Mouse (Mus musculus): ENCODE measurements around the gene Cxcl13. TPM values are rescaled to one million over a fixed set of nuclear protein-coding genes. Genes with fewer than 3 reads are reported as not detected.
"Not testable (repeated sequence)": the region's sequence is repeated elsewhere in the genome, so short reads cannot be mapped to it uniquely, and the experiment has no call there.

Cxcl13 gene
- polyA plus RNA-seq, 1 experiment from 2014 or later: 6.5 TPM

DNA sequence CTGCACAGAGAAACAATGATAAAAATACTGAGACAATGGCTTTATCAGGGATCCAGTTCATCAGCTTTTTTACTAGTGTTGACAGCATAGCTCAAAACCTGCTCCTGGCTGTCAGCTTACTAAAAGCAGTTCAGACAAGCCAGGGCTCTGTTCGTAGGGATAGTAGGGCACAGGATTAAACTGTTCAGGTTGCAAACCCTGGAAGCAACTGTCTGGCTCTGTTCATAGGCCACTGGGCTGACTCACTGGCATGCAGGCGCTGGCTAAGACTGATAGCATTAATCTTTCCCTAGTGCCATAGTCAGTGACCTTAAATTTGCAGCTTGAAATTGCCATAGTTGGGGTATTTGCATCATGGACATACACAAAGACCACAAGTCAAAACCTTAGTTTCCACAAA is 10.4 kb upstream of the Cxcl13 start:
- Histone ChIP-seq H3K27ac (no peak overlapping the region), H3K27me3 (ENCODE audit: insufficient read depth, poor library complexity, severe bottlenecking) (no peaks in the 10 kb centered on the region), H3K36me3 (no peaks in the 10 kb centered on the region), H3K4me3 (no peak overlapping the region), H3K4me1 (peaks cover 12% of the 10 kb centered on the region; the same call in 1 of the 2 replicates), H3K9me3 (no peaks in the 10 kb centered on the region)
- 29% methylated on average over 2 of the region's 2 CpGs for WGBS
- no peak for DNase-seq (ENCODE audit: low spot score)

DNA sequence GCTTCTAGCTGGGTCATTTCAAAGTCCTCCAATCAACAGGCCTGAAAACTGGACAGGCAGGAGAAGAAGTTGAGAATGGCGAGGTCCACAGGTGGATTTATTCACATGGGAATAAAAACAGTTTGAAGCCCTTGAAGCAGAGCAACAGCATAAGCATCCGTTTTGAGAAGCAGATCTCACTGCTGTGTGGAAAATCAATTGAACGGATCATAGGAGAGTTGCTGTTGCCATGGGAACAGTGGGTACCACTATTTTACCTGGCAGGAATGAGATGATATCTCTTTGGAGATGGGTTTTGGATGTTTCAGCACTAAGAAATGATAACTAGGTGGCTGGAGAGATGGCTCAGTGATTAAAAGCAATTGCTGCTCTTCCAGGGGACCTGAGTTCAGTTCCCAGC is 8.1 kb upstream of the Cxcl13 start:
- H3K9me3 ChIP-seq: no peaks in the 10 kb centered on the region
- H3K4me1 ChIP-seq: peaks cover 12% of the 10 kb centered on the region; the same call in 1 of the 2 replicates
- 76% methylated on average over 3 of the region's 3 CpGs for WGBS
- H3K36me3 ChIP-seq: no peaks in the 10 kb centered on the region
- no peak overlapping the region for H3K4me3 ChIP-seq
- no peak for DNase-seq (ENCODE audit: low spot score)
- no peak overlapping the region for H3K27ac ChIP-seq
- no peaks in the 10 kb centered on the region for H3K27me3 ChIP-seq (ENCODE audit: insufficient read depth, poor library complexity, severe bottlenecking)

DNA sequence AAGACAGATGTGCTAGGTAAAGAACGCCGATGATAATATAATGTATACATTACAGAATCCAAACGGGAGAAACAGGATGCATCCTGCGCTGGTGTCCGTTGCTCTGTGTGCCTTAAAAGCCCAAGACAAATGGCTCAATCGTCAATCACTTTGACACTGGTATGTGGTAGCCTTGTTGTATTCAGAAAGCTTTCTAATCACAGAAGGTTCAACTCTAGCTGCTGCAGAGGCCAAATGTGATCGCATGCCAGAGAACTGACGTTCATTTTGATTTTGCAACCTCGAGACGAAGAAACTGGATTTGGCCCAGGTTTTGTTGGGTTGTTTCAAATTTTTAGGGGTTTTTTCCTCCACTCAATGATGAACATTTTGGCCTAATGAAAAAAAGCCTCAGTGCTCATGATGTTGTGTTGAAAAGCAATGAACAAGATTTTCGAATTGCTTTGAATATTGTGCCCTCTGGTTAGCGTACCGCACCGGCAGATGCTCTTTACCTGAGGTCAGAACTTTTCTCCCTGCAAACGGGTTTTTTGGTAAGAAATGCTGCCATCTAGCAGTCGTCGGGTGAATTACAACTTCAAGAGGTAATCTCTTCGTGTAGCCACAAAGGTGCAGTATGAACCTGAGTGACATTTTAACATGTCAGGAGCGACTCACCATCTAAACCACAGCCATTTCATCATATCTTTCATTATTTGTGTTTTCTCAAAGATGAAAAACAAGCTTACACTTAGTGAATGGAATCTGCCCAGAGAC is 6.6 kb upstream of the Cxcl13 start:
- Histone ChIP-seq H3K4me1 (peaks cover 12% of the 10 kb centered on the region; the same call in 1 of the 2 replicates), H3K4me3 (no peak overlapping the region), H3K27ac (no peak overlapping the region), H3K9me3 (no peaks in the 10 kb centered on the region), H3K27me3 (ENCODE audit: insufficient read depth, poor library complexity, severe bottlenecking) (no peaks in the 10 kb centered on the region), H3K36me3 (no peaks in the 10 kb centered on the region)
- WGBS: 41% methylated on average over 19 of the region's 19 CpGs
- DNase-seq (ENCODE audit: low spot score): no peak

DNA sequence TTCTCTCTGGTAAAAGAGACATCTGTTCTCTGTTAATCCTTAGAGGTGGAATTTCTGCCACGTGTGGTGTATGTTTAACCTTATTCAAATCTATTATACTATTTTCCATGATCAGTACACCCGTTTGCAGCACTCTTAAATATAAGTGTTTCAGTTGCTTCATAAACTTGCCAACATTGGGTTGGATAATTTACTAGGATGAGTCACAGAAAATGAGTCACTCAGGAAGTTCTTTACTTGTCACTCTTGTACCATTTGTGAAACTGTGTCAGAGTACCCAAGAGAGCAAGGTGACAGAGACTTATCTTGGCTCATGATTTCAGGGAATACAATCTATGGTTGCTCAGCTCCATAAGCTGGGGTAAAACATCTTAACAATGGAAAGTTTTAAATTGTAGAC is 8.2 kb downstream of the Cxcl13 start:
- Histone ChIP-seq H3K4me1 (no peaks in the 10 kb centered on the region), H3K27ac (no peak overlapping the region), H3K4me3 (no peak overlapping the region), H3K27me3 (ENCODE audit: insufficient read depth, poor library complexity, severe bottlenecking) (no peaks in the 10 kb centered on the region), H3K9me3 (no peaks in the 10 kb centered on the region), H3K36me3 (no peaks in the 10 kb centered on the region)
- DNase-seq (ENCODE audit: low spot score): no peak
- 61% methylated on average over 2 of the region's 2 CpGs for WGBS

DNA sequence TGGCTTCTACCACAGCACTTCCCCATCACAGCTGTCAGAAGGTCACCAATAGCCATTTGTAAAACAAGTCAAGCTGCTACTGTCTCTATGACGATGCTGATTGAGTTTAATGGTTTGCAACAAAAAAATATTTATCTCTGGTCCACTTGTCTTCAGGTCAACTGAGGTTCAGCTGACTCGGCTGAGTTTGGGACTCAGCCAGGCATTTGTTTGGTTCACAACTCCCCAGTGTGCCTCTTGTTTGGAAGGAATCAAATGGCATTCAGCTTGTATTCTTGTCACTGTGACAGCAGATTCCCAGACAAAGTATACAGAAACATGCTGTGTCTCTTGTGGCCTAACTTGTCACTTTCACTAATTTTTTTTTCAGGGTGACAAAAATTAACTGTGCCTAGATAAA is 9.9 kb downstream of the Cxcl13 start:
- no peaks in the 10 kb centered on the region for H3K27me3 ChIP-seq (ENCODE audit: insufficient read depth, poor library complexity, severe bottlenecking)
- no peaks in the 10 kb centered on the region for H3K4me1 ChIP-seq
- no peak for DNase-seq (ENCODE audit: low spot score)
- no peaks in the 10 kb centered on the region for H3K36me3 ChIP-seq
- no peaks in the 10 kb centered on the region for H3K9me3 ChIP-seq
- no peak overlapping the region for H3K27ac ChIP-seq
- no peak overlapping the region for H3K4me3 ChIP-seq
- WGBS: 60% methylated on average over 2 of the region's 2 CpGs

DNA sequence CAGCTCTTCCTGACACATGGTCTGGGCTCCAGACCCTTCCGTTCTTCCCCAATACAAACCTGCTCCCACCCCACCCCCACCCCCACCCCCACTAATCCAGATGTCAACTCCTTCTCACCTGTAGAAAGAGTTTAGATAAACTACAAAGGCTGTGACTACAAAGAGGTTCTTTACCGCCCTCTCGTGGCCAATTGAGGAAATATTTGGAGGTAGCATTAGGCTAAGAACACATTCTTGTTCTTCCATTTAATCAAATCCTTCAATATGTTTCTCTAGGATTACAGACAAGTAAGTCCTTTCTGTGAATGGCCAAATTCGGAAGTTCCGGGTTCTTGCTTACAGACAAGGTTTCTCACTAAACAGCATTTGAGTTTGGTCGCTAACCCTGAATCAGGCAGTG is 14.1 kb downstream of the Cxcl13 start:
- 32% methylated on average over 6 of the region's 6 CpGs for WGBS
- Histone ChIP-seq H3K9me3 (no peaks in the 10 kb centered on the region), H3K36me3 (no peaks in the 10 kb centered on the region), H3K27me3 (ENCODE audit: insufficient read depth, poor library complexity, severe bottlenecking) (peaks cover 9% of the 10 kb centered on the region; the same call in 1 of the 2 replicates), H3K4me3 (no peak overlapping the region), H3K4me1 (no peaks in the 10 kb centered on the region), H3K27ac (no peak overlapping the region)
- no peak for DNase-seq (ENCODE audit: low spot score)

DNA sequence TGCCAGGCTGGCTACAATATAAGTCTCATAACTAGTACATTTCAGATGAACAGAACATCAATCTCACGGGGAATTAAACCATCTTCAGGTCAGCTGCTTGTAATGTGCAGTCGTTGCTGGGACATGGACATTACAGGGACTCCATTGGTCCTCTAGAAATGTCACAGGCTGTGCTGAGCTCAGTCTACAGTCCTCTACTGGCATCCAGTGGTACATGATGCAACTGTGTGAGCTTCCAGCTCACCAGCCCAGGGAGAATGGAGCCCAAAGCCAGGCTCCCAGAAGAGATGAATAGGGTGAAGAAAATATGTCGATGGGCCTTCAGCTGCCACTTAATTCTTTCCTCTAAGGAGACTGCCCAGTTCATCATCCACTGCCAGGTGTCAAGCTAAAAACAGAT is 15.5 kb downstream of the Cxcl13 start:
- no peaks in the 10 kb centered on the region for H3K36me3 ChIP-seq
- no peak overlapping the region for H3K4me3 ChIP-seq
- no peaks in the 10 kb centered on the region for H3K4me1 ChIP-seq
- H3K9me3 ChIP-seq: no peaks in the 10 kb centered on the region
- no peak overlapping the region for H3K27ac ChIP-seq
- 80% methylated on average over 3 of the region's 3 CpGs for WGBS
- no peak for DNase-seq (ENCODE audit: low spot score)
- peaks cover 9% of the 10 kb centered on the region; the same call in 1 of the 2 replicates for H3K27me3 ChIP-seq (ENCODE audit: insufficient read depth, poor library complexity, severe bottlenecking)

DNA sequence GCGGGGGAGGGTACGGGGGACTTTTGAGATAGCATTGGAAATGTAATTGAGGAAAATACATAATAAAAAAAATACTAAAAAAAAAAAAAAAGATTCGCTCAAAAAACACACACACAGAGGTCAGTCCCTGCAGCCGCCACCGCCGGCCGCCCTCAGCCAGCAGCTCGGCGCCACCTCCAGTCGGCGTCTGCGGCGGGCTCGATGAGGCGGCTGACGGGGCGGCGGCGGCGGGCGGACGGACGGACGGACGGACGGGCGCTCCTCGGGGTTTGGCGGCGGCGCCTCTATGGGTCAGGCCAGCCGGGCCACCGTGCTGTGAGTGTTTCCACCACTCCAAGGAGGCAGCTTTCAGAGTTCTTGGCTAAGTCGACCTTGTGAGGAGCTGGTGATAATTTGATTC is 17.1 kb downstream of the Cxcl13 start:
- H3K27me3 ChIP-seq (ENCODE audit: insufficient read depth, poor library complexity, severe bottlenecking); H3K36me3 ChIP-seq; H3K4me1 ChIP-seq; H3K27ac ChIP-seq; H3K9me3 ChIP-seq; DNase-seq (ENCODE audit: low spot score): not testable (repeated sequence)
- 20% methylated on average over 34 of the region's 34 CpGs for WGBS
- peak overlapping the region; percentile 42 for H3K4me3 ChIP-seq

DNA sequence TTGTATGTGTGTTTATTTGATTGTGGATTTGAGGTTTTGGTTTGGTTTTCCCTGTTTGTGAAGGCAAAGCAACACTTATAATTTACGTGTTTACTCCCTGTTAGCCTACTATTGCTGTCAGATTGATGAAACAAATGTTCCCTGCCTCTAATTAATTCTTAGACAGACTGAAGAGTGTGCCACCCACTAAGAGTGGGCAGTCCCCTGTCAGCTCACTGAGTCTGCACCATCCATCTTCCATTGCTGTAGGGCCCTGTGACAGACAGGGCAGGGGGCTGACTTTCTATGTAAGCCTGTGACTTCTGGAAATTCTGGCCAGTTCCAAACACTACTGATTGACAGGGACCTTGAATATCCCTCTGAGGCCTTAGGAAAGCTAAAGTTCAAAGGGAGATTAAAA is 19.5 kb downstream of the Cxcl13 start:
- H3K4me1 ChIP-seq: no peaks in the 10 kb centered on the region
- no peaks in the 10 kb centered on the region for H3K9me3 ChIP-seq
- no peak overlapping the region for H3K4me3 ChIP-seq
- no peak overlapping the region for H3K27ac ChIP-seq
- 72% methylated on average over 1 of the region's 1 CpGs for WGBS
- DNase-seq (ENCODE audit: low spot score): no peak
- H3K27me3 ChIP-seq (ENCODE audit: insufficient read depth, poor library complexity, severe bottlenecking): peaks cover 9% of the 10 kb centered on the region; the same call in 1 of the 2 replicates
- no peaks in the 10 kb centered on the region for H3K36me3 ChIP-seq

DNA sequence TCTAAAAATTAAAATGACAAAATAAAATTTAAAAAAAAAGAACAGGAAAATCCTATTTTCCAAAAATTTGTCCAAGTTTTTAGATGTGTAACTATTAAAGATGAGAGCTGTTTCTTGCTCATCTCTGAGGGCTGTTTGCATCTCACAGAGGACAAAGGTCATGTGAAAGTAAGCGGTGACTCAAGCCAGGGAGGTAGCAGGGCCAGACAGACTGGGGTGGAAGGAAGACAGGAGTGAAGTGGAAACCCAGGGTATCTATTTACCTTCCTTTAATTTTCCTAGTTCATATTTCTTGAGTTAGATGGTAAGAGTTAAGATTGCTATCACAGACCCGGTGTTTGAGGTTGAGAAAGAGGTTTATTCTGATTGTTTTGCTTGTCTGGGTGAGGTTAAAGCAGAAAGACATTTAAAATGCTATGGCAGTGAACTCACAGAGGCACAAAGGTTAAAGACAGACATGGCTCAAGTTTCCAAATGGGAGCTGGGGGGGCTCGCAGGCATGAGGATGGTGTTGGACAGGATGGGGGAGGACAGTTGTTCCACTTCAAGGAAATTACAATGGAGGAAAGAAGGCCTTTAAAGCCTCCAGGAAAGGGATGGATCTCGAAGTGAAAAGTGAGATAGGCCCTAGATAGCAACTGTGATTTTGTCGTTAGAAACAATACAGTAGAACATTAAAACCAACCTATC is 27.2 kb downstream of the Cxcl13 start:
- 73% methylated on average over 5 of the region's 5 CpGs for WGBS
- Histone ChIP-seq H3K4me3 (no peak overlapping the region), H3K27me3 (ENCODE audit: insufficient read depth, poor library complexity, severe bottlenecking) (no peaks in the 10 kb centered on the region), H3K4me1 (no peaks in the 10 kb centered on the region), H3K27ac (no peak overlapping the region), H3K9me3 (no peaks in the 10 kb centered on the region), H3K36me3 (no peaks in the 10 kb centered on the region)
- DNase-seq (ENCODE audit: low spot score): no peak

DNA sequence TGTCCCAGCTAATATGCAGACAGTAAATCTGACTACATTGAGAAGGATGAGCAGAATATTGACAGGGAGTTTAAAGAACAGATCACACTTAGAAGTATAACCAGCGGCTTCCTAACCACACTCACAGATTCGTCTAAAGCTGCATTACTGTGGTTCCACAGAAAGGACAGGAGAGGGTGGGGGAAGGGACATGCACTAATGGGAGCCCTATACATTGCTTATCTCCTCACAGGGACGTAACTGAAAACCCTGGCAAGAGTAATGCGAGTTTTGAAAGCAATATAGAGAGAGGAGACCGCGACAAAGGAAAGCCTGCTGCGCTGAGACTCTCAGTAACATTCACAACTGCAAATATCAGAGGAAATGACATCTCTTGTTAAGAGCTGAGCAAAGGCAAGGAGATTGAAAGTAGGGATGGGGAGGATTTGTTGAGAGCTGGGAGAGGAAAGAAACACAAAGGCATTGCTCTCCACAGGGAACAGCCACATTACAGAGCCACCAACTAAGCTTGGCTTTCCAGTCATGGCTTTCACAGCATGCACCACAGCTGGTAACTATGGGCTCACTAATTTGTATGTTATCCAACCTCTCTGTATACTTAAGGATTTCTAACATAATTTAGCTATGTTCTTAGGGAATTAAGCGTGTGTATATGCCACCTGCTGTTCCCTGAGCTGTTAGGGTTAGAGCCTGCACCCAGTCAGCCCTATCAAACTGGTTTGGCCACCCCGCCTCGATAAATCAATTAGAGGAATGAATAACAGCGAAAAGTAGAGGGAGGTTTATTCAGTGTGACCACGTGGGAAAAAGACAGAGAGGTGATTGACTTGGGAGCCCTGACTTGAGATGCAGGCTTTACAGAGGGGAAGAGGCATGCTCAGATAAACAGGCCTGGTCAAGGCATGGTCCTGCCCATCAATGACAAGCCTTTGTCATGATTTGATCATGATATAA is 34.9 kb downstream of the Cxcl13 start:
- DNase-seq (ENCODE audit: low spot score): peak; percentile 51
- H3K4me3 ChIP-seq: no peak overlapping the region
- H3K27ac ChIP-seq: no peak overlapping the region
- WGBS: 12% methylated on average over 12 of the region's 12 CpGs
- H3K4me1 ChIP-seq: no peaks in the 10 kb centered on the region
- no peaks in the 10 kb centered on the region for H3K36me3 ChIP-seq
- H3K9me3 ChIP-seq: no peaks in the 10 kb centered on the region
- no peaks in the 10 kb centered on the region for H3K27me3 ChIP-seq (ENCODE audit: insufficient read depth, poor library complexity, severe bottlenecking)

DNA sequence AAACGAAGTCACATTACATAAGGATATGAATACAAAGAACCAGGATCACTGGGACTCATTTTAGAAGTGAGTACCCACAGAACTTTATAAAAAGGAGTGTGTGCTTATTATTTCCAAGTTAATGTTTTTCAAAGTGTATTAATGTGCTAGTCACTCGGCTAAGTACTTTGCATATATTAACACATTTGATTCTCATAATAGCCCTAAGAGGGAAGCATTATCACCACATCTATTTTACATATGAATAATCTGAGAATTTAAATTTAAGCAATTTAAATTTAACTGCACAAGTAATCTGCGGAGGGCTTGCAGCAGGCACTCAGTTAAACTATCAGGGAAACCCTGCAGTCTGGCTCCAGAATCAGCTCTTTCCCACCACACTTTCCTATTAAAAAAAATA is 40.5 kb downstream of the Cxcl13 start:
- H3K27me3 ChIP-seq (ENCODE audit: insufficient read depth, poor library complexity, severe bottlenecking): no peaks in the 10 kb centered on the region
- 74% methylated on average over 3 of the region's 3 CpGs for WGBS
- no peak overlapping the region for H3K27ac ChIP-seq
- no peaks in the 10 kb centered on the region for H3K9me3 ChIP-seq
- no peak for DNase-seq (ENCODE audit: low spot score)
- H3K36me3 ChIP-seq: no peaks in the 10 kb centered on the region
- no peak overlapping the region for H3K4me3 ChIP-seq
- H3K4me1 ChIP-seq: no peaks in the 10 kb centered on the region

DNA sequence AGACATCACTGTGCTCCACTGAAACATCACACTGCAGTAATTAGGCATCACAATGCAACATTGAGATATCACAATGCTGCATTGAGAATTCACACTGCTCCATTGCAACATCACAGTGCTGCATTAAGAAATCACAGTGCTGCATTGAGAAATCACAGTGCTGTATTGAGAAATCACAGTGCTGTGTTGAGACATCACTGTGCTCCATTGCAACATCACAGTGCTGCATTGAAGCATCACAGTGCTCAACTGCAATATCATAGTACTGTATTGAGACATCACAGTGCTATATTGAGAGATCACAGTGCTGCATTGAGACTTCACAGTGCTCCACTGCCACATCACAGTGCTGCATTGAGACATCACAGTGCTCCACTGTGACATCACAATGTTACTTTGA is 46.6 kb downstream of the Cxcl13 start:
- no peaks in the 10 kb centered on the region for H3K9me3 ChIP-seq
- no peaks in the 10 kb centered on the region for H3K27me3 ChIP-seq (ENCODE audit: insufficient read depth, poor library complexity, severe bottlenecking)
- no peaks in the 10 kb centered on the region for H3K4me1 ChIP-seq
- H3K36me3 ChIP-seq: no peaks in the 10 kb centered on the region
- no peak overlapping the region for H3K27ac ChIP-seq
- no peak for DNase-seq (ENCODE audit: low spot score)
- H3K4me3 ChIP-seq: no peak overlapping the region
